Mouse (Mus musculus) layer of hippocampus, postnatal 14 days (tissue): Measurements from ENCODE around the gene Atf5. TPM values are rescaled to one million over a fixed set of nuclear protein-coding genes. Genes with fewer than 3 reads are reported as not detected.

Experiments
- DNase-seq, 2 experiments: peaks; one replicate each; pipeline ENCODE4 v3.0.0; 2021 to 2022; ENCODE audit warnings: low spot score in 2 of 2, mixed read lengths in 1 of 2
- total RNA-seq, 2 experiments: library from RNA; stranded (reverse); gene quantifications; 2 replicates each; pipeline ENCODE4 v1.2.3; 2021

The Atf5 gene
- total RNA-seq, 2 experiments from 2014 or later: 27.3 to 28.4 TPM

DNA sequence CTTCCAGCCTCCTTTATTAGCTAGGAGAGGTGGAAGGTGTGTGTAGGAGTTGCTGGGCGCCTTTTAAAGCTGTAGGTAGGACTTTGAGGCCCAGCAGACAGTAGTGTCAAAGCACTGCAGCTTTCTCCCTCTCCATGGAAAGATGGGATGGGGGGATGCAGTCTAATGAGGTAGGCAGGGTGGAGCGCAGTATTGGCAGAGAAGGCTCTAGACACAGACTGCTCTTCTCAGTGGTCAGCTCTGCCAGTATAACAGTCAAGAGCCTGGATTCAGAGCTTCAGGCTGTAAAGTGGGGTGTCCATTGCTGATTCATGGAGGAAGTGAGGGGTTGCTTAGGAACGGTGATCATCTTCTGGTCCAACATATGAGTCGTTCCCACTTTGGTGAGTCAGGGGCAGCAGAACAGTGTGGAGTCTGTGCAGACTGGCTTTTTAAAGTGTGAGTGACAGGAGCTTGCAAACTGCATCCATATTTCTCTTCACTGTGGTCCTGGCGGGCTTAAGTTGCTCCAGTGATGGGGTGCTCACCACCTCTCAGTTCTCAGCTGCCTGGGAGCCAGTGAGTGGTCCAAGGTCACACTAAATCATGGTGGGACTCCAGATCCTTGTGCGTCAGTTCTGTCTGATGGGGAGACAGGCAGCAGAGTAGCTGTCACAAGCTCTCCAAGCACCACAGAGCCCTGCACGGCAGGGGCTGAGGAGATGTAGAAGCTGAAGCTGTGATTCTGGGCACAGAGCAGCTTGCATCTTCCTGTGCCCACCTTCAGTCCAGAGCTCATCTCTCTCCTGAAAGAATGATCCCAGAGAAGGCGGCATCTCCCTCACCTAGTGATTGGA is 34.5 kb upstream of the Atf5 start:
- no peak for DNase-seq

DNA sequence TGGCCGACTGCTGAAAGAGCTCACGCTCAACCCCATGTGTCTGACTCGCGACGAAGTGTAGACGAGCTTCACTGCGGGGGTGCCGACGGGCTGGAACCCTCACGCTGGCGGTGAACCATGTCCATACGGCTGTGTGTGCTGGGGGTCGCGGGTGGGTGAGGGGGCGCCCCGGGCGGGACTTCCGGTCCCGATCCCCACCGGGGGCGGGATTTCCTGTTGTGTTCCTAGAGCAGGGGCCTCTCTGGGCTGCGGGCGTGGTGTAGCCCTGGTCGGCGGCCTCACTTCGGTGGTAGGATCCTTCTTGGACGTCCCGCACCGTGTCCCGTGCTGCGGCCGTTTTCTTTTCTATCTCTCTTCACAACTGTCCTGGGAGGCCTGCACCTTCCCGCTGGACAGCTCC is 33.7 kb upstream of the Atf5 start:
- DNase-seq: peak; percentile 77 to 80

DNA sequence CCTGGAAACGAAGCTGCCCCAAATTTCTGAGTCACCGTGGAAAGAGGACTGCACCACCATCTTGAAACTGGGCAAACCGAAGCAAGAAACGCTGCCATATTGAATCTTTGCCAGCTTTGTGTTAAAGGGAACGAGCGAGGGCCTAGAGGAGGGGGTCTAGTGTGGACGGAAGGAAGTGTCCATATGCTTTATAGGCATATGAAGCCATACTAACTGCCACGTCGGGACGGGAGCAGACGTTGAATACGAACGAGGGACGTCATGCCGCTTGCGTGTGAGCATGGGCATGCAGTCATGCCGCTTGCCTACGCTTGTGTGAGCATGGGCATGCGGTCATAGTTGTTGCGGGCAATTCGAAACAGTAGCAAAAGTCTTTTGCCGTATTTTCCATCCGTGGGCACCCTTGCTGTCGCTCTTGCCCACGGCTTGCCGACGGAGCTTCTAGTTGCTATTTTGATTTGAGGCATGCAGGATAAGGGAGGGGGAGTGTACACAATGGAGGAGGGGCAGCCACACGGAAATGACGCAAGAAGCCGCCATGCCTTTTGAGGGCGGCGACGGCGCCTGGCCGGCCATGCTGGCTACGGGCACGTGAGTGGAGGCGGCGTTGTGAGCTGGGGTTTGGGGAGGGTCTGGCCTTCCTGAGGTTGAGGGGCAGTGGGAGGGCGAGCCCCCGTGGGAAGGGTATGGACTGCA is 33.1 kb upstream of the Atf5 start:
- peak; percentile 90 to 95 for DNase-seq

DNA sequence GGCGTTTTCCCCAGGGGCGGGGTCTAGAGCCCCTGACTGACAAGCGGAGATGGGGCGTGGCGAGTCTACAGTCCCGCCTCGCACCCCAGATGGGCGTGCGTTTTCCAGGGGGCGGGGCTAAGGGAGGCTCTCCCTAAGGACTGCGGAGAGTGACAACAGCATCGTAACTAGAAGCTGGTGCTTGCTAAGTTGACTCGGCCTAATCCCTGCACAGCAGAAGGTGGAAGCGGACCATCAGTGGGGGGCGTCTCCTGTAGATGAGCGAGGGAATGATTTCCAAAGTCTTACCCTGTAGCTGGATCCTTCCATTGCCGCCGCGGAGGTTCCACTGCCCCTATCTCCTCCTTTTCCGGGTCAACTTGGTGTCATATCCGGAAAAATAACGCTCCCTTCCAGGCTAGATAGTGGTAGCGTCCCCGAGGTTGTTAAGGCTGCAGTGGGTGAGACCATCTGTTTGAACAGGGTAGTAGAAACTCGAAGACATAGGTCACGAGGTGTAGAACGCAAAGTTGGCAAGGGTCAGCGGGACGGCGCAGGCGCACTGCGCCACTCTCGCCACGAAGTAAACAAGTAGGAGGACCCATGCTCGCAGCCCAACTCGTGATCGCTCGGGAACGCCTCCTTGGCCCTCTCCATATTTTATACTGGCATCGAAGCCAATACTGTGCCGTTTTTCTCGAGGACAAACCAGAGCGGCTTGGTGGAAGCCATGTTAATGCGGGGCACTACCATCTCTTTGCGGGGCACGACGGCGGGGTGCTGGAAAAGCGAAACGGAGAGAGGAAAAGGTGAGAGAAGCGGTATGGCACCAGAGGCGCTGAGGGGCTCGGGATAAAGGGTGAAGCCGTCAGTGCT is 32.3 kb upstream of the Atf5 start, which contains the start of the genes Akt1s1 and Tbc1d17:
Akt1s1 (plus strand) TSS at position 431 of the 855 bp plus-strand sequence.
Tbc1d17 (minus strand) TSS at position 519 of the 855 bp plus-strand sequence.
- DNase-seq: peak; percentile 99 to 100

DNA sequence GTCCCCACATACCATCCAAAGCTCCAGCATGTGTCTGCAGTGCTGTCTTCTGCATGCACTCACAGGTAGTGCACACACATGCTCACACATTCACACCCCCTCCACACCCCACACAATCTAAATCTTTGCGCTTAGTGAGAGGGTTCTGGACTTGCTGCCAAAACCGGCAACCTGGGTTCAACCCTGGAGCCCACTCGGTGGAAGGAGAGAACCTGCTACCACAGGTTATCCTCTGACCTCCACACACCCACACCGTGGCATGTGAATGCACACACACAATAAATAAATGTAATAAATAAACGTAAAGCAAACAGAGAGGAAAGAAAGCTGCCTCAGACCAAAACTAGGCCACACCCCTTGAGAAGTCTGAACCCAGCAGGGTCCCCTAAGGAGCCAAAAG is 31.3 kb upstream of the Atf5 start:
- no peak for DNase-seq

DNA sequence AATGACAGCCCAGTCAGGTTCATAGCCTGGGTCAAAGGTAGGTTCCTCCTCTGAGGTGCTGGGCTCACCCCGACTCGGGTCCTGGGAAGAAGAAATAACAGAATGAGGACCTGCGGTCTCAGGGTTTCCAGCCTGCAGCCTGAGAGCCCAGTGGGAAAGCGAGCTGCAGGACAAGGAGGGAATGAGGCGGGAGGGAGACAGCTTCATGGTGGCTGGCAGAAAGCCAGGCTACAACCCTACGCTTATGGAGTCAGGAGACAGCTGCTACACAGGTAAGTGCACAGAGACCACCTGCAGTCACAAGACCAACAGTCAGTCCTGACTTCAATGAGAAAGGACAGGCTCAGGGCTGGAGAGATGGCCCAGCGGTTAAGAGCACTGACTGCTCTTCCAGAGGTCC is 30.3 kb upstream of the Atf5 start:
- no peak for DNase-seq

DNA sequence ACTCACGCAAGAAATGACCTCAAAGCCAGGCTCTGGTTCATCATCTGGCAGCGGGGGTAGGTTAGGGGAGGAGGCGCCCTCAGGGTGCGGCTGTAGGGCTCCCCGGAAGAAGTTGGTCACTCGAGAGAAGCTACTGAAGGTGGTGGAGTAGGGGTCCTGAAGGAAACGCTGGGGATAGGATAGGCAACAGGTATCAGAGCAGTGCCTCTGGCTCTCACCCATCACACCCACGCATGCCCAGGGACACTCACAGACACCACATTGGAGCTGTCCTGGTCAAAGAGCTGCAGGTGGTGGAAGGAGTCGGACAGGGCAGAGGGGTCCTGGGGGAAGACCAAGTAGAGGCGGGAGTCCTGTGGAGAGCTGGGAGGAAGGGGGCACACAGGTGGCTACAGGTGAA is 28.5 kb upstream of the Atf5 start:
- no peak for DNase-seq

DNA sequence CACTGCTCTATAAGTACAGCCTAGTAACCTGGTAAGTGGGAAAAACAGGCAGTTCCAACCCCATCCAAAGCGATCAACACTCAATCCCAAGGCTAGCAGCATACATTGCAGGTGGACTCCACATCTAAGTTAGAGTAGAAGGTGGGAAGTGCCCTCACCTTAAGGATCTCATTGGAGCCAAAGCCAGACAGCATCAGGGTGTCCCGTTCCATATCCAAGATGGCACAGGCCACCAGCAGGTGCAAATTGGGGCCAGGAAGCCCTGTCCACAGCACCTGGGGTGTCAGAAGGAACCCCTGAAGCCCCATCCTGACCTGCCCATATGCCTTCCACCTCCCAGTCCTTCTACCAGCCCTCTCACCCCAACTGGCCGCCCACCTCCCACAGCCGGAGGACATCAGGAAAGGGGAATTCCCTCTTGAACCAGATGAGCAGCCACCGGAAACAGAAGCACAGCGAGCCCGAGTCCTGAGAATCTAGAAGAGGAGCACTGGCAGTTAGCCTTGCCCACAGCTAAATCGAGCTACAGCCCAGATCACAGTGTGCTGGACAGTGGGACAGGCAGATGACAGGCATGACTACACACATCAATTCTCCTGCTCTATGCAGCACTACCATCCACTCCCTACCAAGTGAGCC is 25.5 kb upstream of the Atf5 start:
- DNase-seq: no peak

DNA sequence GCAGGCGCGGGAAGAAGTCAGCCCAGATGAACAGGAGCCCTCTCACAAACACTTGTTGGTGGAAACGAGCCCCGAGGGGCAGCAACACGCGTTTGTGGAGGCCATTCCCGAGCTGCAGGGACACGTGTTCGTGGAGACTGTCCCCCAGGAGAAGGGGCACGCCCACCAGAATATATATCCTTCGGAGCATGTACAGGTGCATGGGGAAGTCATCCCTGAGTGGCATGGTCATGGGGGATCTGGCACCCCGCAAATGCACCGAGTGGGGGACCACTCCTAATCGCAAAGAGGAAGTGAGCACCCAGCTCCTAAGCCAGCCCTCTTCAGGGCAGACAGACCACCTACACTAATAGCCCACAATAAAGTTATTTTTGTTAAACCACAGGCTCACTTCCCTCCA is 24.0 kb upstream of the Atf5 start:
- DNase-seq: no peak

DNA sequence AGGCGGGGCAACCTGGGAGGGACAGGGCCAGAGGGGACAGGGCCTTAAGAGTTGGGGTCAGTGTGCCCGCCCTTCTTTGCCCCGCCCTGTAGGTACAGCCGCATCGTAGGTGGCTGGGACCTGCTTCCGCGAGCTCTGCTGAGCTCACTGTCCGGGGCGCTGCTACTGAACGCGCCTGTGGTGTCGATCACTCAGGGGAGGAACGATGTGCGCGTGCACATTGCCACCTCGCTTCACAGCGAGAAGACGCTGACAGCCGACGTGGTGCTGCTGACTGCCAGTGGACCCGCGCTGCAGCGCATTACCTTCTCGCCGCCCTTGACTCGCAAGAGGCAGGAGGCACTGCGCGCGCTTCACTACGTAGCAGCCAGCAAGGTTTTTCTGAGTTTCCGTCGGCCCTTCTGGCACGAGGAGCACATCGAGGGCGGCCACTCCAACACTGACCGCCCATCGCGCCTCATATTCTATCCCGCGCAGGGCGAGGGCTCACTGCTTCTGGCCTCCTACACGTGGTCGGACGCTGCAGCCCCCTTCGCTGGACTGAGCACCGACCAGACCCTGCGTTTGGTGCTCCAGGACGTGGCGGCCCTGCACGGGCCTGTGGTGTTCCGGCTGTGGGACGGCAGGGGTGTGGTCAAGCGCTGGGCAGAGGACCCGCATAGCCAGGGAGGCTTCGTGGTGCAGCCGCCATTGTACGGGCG is 23.2 kb upstream of the Atf5 start:
- DNase-seq: peak in 1 of 2 experiments; percentile 46

DNA sequence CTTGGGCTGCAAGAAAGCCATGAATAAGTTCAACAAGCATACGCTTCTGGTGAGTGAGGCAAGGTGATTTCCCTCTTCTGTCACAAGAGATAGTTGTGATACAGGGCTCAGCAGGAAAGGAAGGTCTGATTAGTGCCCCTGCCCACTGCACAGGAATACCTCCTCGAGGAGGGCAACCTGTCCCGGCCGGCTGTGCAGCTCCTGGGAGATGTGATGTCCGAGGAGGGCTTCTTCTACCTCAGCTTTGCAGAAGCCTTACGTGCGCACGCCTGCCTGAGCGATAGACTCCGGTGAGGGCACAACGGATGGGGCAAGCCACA is 22.7 kb upstream of the Atf5 start:
- no peak for DNase-seq

DNA sequence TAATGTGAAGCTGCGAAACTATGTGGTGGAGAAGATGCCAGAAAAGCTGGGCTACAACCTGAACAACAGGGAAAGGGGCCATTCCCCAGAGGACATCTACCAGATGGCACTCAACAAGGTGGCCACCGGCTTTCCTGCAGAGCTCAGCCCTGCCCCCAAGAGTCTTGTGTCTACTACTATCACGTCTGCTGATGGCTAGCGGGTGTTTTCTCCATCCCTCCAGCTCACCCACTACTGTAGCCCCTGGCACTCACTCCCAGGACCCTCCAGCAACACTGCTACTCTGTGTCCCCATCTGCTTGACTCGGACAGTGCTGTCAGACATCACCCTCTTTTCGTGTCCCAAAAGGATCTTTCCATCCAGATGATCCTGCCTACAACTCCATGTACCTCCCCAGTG is 21.6 kb upstream of the Atf5 start:
- no peak for DNase-seq

DNA sequence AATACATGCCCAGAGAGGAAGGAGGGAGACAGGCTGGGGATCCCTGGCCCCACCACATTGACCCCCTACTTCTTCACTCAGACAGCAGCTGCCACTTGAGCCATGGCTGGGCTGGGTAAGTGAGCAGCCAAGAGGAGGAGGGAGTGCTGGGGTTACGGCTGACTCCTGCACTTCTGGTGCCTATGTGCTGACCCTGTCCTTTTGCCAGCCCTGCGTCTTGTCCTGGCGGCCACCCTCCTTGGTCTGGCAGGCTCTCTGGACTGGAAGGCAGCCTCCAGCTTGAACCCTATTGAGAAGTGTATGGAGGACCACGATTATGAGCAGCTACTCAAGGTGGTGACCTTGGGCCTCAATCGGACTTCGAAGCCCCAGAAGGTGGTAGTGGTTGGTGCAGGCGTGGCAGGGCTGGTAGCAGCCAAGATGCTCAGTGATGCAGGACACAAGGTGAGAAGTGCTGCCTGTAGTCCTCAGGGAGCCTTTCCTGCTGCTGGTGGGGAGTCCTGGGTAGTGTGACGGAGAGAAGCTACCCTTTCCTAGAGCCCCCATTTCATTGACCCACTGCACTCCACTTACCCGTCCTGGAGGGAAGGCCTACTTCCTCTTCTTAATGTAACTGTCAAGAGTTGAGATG is 20.1 kb upstream of the Atf5 start:
- no peak for DNase-seq

DNA sequence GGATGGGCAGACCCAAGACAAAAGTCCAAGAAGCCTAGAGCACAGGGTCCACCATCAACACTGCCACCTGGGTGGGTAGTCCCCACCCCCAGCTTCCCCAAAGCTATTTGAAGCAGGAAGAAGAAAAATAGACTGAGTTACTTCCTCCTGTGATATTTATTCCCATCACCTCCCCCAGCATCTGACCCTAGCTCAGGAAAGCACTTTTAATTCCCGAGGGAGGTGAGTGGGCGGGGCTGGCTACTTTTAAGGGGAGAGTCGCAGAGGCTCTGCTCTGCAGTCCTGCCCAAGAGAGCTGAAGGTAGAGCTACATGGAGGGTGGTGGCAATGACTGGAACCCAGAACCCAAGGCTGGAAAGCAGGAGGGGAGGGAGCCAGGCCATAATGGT is 19.6 kb upstream of the Atf5 start:
- DNase-seq: no peak

DNA sequence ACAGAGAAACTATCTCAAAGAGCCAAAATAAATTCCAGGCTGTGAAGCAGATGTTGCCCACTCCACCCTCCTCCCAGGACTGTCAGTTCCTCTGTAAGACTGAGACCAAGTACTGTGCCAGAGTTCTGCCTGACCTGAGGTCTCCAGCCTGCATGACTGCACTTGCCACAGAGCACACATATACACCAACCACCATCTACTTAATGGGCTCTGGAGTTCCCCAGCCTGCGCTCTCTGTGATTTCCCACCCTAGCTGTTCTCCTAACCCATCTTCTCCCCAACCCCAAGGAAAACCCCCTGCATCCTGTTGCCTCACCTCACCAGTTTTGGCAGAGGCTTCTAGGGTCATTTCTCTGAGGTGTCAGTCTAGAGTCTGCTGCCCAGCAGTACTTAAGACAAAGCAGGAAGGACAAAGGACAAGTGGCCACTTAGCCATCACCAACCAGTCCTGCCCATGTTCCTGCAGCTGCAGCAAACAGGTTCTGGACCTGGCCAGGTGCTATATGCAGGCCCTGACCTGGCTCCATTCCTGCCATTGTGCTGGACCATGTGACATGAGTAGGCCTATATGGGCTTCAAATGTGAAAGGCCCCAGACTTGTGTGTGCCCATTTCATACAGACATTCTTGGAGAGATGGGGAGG is 19.0 kb upstream of the Atf5 start:
- no peak for DNase-seq

DNA sequence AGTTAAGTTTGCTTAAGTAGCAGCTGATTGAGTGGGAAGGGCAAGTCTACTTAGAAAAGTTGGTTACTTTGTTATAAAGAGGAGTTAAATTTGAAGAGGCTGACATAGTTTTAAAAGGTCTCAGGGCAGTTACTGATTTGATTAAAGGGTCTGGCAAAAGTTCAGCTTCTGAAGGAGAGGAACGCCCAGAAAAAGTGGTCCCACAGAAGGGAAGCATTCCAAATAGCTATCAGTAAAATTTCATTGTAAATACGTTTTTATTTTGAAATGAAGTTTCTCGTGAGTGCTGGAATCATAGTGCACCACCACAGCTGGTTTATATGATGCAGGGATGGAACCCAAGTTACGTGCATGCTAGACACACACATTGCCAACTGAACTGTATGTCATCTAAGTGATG is 16.3 kb upstream of the Atf5 start:
- DNase-seq: no peak

DNA sequence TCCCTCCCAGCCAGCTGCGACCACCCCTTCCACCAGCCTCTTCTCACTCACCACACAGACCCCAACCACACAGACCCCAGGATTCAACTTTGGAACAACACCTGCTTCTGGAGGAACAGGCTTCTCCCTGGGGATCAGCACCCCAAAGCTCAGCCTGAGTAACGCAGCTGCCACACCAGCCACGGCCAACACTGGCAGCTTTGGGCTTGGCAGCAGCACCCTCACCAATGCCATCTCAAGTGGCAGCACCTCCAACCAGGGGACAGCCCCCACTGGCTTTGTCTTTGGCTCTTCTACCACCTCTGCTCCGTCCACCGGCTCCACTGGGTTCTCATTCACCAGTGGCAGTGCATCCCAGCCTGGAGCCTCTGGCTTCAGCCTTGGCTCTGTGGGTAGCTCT is 12.2 kb upstream of the Atf5 start:
- DNase-seq: no peak

DNA sequence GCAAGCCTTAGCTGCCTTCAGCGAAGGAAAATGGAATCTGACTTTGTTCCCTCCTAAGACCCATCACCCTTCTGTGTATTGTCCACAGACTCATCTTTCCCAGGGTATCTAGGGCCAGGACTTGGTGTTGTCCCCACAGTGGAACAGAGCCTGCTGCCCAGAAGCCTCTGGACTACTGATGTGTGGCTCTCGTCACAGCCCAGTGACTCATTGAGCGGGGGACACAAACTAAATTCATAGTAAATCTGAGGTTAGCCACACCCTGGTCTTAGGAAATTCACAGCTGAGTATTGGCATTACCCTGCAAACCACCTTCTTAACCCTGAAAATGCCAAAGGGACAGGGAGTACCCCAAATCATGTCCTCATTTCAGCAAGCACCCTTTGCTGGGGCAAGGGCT is 10.3 kb upstream of the Atf5 start:
- DNase-seq: no peak

DNA sequence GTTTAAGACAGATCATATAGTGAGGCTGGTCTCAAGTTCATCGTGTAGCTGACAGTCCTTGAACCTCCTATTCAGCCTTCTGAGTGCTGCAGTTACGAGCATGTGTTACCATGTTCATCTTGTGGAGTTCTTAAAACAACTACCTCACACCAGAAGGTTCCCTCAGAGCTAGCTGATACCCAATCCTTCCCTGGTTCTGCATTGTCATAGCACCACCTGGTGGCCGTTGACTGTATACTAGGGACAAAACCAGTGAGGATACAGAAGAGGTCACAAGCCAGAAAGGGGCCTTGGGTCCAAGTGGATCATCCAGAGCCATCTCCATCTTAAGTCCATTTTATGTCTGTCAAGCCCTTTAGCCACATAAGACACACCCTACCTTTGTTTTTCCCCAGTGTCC is 8.4 kb upstream of the Atf5 start:
- DNase-seq: peak; percentile 76 to 82

DNA sequence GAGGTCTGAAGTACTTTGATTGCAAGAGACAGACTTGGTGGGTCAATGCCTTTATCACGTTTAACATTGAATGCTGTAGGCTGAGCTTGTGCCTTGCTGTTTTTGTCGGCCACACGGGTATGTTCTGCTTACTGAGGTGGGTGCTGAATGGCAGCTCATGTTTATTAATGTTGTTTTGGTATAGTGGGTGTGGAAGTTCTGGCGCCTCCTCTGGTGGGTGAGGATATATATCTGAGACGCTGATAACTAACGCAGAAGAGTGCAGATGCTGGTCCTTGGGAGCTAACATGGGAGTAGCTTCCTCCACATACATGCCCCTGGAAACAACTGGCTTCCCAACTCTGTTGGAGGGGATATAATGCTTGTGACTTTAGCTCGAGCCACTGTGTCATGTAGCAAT is 7.0 kb upstream of the Atf5 start:
- no peak for DNase-seq
